Mouse (Mus musculus) left cerebral cortex, adult 18-20 months (tissue): ENCODE data around the gene Nfkbid. TPM values are rescaled to one million over a fixed set of nuclear protein-coding genes. Genes with fewer than 3 reads are reported as not detected.
A peak's percentile ranks its signal among the peaks of the same experiment; 100 is the strongest.
"Not testable (repeated sequence)": the region's sequence is repeated elsewhere in the genome, so short reads cannot be mapped to it uniquely, and the experiment has no call there.

Experiments
- DNase-seq, 2 experiments: peaks; one replicate each; pipeline ENCODE4 v3.0.0; 2021 to 2022; ENCODE audit warnings: low spot score in 2 of 2, mixed read lengths in 1 of 2
- total RNA-seq, 2 experiments: library from RNA; stranded (reverse); gene quantifications; 2 replicates each; pipeline ENCODE4 v1.2.3; 2021

The Nfkbid gene
- total RNA-seq, 2 experiments from 2014 or later: 3.9 to 4.1 TPM

GRCm38 (mm10) chr7:30463568-30463967 lies 42.0 kb downstream of the Nfkbid start:
- no peak for DNase-seq

GRCm38 (mm10) chr7:30463996-30464395 lies 42.5 kb downstream of the Nfkbid start:
- no peak for DNase-seq

- DNase-seq: no peak
These were observed 43.3 kb downstream of the Nfkbid start for GRCm38 (mm10) chr7:30464816-30465300.

- peak in 1 of 2 experiments; percentile 42 for DNase-seq
These were observed 50.9 kb downstream of the Nfkbid start for GRCm38 (mm10) chr7:30472411-30472810.

GRCm38 (mm10) chr7:30474999-30475398 lies 53.5 kb downstream of the Nfkbid start:
- DNase-seq: no peak

- not testable (repeated sequence) for DNase-seq
These were observed 54.6 kb downstream of the Nfkbid start for GRCm38 (mm10) chr7:30476136-30476535.

GRCm38 (mm10) chr7:30477415-30478381 lies 56.2 kb downstream of the Nfkbid start:
- peak; percentile 57 to 74 for DNase-seq

Other genes with a start within 250 kb of the Nfkbid start
- 1 to 10 TPM; 4.7 to 5.8 TPM for gene Cox7a1, start 237.6 kb upstream of the Nfkbid start, total RNA-seq
- gene Capns1, start 222.9 kb upstream of the Nfkbid start, total RNA-seq: 100 to 1,000 TPM; 174 to 176 TPM
- gene Polr2i, start 189.8 kb upstream of the Nfkbid start, total RNA-seq: 10 to 100 TPM; 58.0 to 60.0 TPM
- 100 to 1,000 TPM; 127 to 141 TPM for gene Tbcb, start 189.5 kb upstream of the Nfkbid start, total RNA-seq
- not detected for gene Ovol3, start 186.0 kb upstream of the Nfkbid start, total RNA-seq
- gene Thap8, start 141.6 kb upstream of the Nfkbid start, total RNA-seq: under 1 TPM; 0.26 to 0.37 TPM
- gene Wdr62, start 141.3 kb upstream of the Nfkbid start, total RNA-seq: 1 to 10 TPM; 1.1 to 1.9 TPM
- gene Clip3, start 130.0 kb upstream of the Nfkbid start, total RNA-seq: 100 to 1,000 TPM; 443 to 457 TPM
- 10 to 100 TPM; 67.0 to 68.5 TPM for gene Alkbh6, start 113.0 kb upstream of the Nfkbid start, total RNA-seq
- 10 to 100 TPM; 13.8 to 15.6 TPM for gene Syne4, start 106.9 kb upstream of the Nfkbid start, total RNA-seq
- under 1 TPM; 0.35 to 0.56 TPM for gene E130208F15Rik, start 100.0 kb upstream of the Nfkbid start, total RNA-seq
- gene Sdhaf1, start 97.8 kb upstream of the Nfkbid start, total RNA-seq: 1 to 10 TPM; 6.4 to 7.5 TPM
- gene Lrfn3, start 59.0 kb upstream of the Nfkbid start, total RNA-seq: 10 to 100 TPM; 33.5 to 36.4 TPM
- gene Tyrobp, start 8.0 kb upstream of the Nfkbid start, total RNA-seq: 10 to 100 TPM; 29.8 to 30.7 TPM
- gene Hcst, start 1.9 kb upstream of the Nfkbid start, total RNA-seq: 1 to 10 TPM in 1 of 2 experiments, not detected in 1; 1.8 TPM
- 1,000 to 10,000 TPM; 1,233 to 1,333 TPM for gene Aplp1, start 23.8 kb downstream of the Nfkbid start, total RNA-seq
- gene Kirrel2, start 36.0 kb downstream of the Nfkbid start, total RNA-seq: 1 to 10 TPM; 8.2 to 8.3 TPM
- under 1 TPM; 0.44 to 0.52 TPM for gene Nphs1, start 36.6 kb downstream of the Nfkbid start, total RNA-seq
- not detected for gene Prodh2, start 71.9 kb downstream of the Nfkbid start, total RNA-seq
- gene Arhgap33, start 113.3 kb downstream of the Nfkbid start, total RNA-seq: 100 to 1,000 TPM; 179 to 187 TPM
- 1 to 10 TPM; 3.7 to 4.3 TPM for gene Hspb6, start 130.4 kb downstream of the Nfkbid start, total RNA-seq
- 1 to 10 TPM; 3.8 TPM for gene Proser3, start 130.6 kb downstream of the Nfkbid start, total RNA-seq
- 10 to 100 TPM; 56.8 to 60.4 TPM for gene Lin37, start 138.1 kb downstream of the Nfkbid start, total RNA-seq
- 10 to 100 TPM; 64.4 to 71.5 TPM for gene U2af1l4, start 141.6 kb downstream of the Nfkbid start, total RNA-seq
- 1 to 10 TPM; 7.5 to 8.1 TPM for gene Gm49396, start 141.6 kb downstream of the Nfkbid start, total RNA-seq
- 10 to 100 TPM; 87.7 to 94.4 TPM for gene Psenen, start 141.9 kb downstream of the Nfkbid start, total RNA-seq
- 1 to 10 TPM; 2.9 to 4.7 TPM for gene Igflr1, start 143.7 kb downstream of the Nfkbid start, total RNA-seq
- gene Kmt2b, start 167.0 kb downstream of the Nfkbid start, total RNA-seq: 10 to 100 TPM; 40.0 to 48.4 TPM
- not detected for gene Zbtb32, start 177.2 kb downstream of the Nfkbid start, total RNA-seq
- gene Upk1a, start 191.1 kb downstream of the Nfkbid start, total RNA-seq: under 1 TPM; 0.26 to 0.70 TPM
- gene Cox6b1, start 204.4 kb downstream of the Nfkbid start, total RNA-seq: 100 to 1,000 TPM; 606 to 625 TPM
- gene Etv2, start 214.1 kb downstream of the Nfkbid start, total RNA-seq: not detected
- gene Rbm42, start 228.6 kb downstream of the Nfkbid start, total RNA-seq: 10 to 100 TPM; 66.6 to 79.5 TPM
- gene Haus5, start 243.3 kb downstream of the Nfkbid start, total RNA-seq: 1 to 10 TPM; 5.2 to 7.6 TPM
- gene Pmis2, start 249.9 kb downstream of the Nfkbid start, total RNA-seq: not detected